Mouse (Mus musculus): ENCODE results near the gene Plg. TPM values are rescaled to one million over a fixed set of nuclear protein-coding genes. Genes with fewer than 3 reads are reported as not detected.

Plg gene
- total and polyA plus RNA-seq, 3 experiments = not detected

DNA sequence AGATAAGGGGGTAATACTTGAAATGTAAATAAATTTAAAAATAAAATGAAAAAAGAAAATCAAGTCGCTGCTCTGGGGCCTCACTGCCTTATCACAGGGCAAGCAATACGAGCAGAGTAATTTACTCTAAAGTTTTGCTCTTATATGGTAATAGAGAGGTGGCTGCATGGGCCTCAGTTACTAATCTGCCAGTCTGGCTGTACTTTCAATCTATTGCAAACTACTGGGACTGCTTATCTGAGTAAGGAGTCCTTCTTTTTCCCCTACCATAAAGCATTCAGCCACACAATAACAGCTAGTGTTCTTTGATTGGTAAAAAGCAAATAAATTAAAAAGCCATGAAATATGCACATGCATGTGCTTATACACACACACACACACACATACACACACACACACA lies 3.2 kb downstream of the Plg start:
- no peak for TF ChIP-seq MEF2A (IDR thresholded peaks at IDR 0.05; ENCODE audit: extremely low read depth, insufficient replicate concordance, low read depth, low read length, poor library complexity, severe bottlenecking)
- no peak for TF ChIP-seq ZMIZ1 (IDR thresholded peaks at IDR 0.05; ENCODE audit: low read depth, low read length)
- no peak for TF ChIP-seq POLR2A (IDR thresholded peaks at IDR 0.05; ENCODE audit: control insufficient read depth in 1 of 2, insufficient read depth in 1 of 2, low read depth in 1 of 2, low read length in 2 of 2, poor library complexity in 1 of 2)
- TF ChIP-seq KAT2A (conservative IDR thresholded peaks at IDR 0.05; ENCODE audit: low read depth, low read length) = no peak
- no peak for TF ChIP-seq ZNF384 (IDR thresholded peaks at IDR 0.05; ENCODE audit: low read depth, low read length)
- TF ChIP-seq MYB (IDR thresholded peaks at IDR 0.05; ENCODE audit: low read depth, low read length) = no peak
- no peak for TF ChIP-seq ETS1 (IDR thresholded peaks at IDR 0.05; ENCODE audit: low read depth, low read length)
- TF ChIP-seq CHD2 (IDR thresholded peaks at IDR 0.05; ENCODE audit: low read length) = no peak
- TF ChIP-seq GABPA (IDR thresholded peaks at IDR 0.05; ENCODE audit: low read depth, low read length) = no peak
- TF ChIP-seq SIN3A (IDR thresholded peaks at IDR 0.05; ENCODE audit: low read length) = no peak
- no peak for TF ChIP-seq TBP (IDR thresholded peaks at IDR 0.05; ENCODE audit: low read depth, low read length)
- no peak for TF ChIP-seq NRF1 (IDR thresholded peaks at IDR 0.05; ENCODE audit: insufficient read depth, low read depth, low read length, poor library complexity, severe bottlenecking)
- TF ChIP-seq CTCF (IDR thresholded peaks at IDR 0.05 in 2 of 3, conservative IDR thresholded peaks at IDR 0.05 in 1 of 3; ENCODE audit: control insufficient read depth in 1 of 3, insufficient read depth in 1 of 3, low read depth in 2 of 3, low read length in 3 of 3, poor library complexity in 1 of 3, severe bottlenecking in 1 of 3) = no peak
- Histone ChIP-seq H3K4me1 (ENCODE audit: control insufficient read depth in 1 of 2, insufficient read depth in 2 of 2, low read length in 2 of 2) (no peaks in the 10 kb centered on the region), H3K4me3 (ENCODE audit: control insufficient read depth in 1 of 2, insufficient read depth in 1 of 2, low read depth in 2 of 2, low read length in 2 of 2) (no peak overlapping the region), H3K9ac (ENCODE audit: control insufficient read depth, low read depth, low read length, poor library complexity, severe bottlenecking) (no peak overlapping the region), H3K27ac (ENCODE audit: control insufficient read depth, low read depth, low read length) (no peak overlapping the region), H3K79me2 (ENCODE audit: control insufficient read depth, insufficient read depth, low read length, poor library complexity) (no peaks in the 10 kb centered on the region), H3K36me3 (ENCODE audit: control insufficient read depth in 1 of 2, insufficient read depth in 2 of 2, low read length in 2 of 2) (no peaks in the 10 kb centered on the region), H3K27me3 (ENCODE audit: control insufficient read depth in 1 of 2, insufficient read depth in 2 of 2, low read length in 2 of 2) (no peaks in the 10 kb centered on the region; a peak in 1 of 4 replicates), H3K9me3 (replicated peaks; ENCODE audit: insufficient read depth, low read length) (no peaks in the 10 kb centered on the region)
- no peak for DNase-seq (ENCODE audit: low read depth, low spot score)

DNA sequence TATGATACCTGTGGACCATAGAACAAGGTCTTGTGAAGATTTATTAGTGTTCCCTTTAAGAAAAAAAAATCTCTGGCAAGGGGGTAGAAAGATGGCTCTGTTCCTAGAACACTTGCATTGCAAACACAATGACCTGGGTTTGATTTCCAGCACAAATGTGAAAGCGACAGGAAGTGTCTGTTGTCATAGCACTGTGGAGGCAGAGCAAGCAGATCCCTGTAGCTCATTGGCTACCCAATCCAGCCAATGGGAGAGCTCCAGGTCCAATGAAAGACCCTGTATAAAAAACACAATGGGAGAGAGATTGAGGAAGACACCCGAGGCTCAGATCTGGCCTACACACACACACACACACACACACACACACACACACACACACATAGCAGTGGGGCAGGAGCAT lies 4.1 kb downstream of the Plg start:
- no peaks in the 10 kb centered on the region for H3K36me3 ChIP-seq (ENCODE audit: control insufficient read depth in 1 of 2, insufficient read depth in 2 of 2, low read length in 2 of 2)
- H3K27ac ChIP-seq (ENCODE audit: control insufficient read depth, low read depth, low read length) = no peak overlapping the region
- H3K27me3 ChIP-seq (ENCODE audit: control insufficient read depth in 1 of 2, insufficient read depth in 2 of 2, low read length in 2 of 2) = no peaks in the 10 kb centered on the region; a peak in 2 of 4 replicates
- TF ChIP-seq ELF1 (IDR thresholded peaks at IDR 0.05; ENCODE audit: low read depth, low read length) (no peak), SIN3A (IDR thresholded peaks at IDR 0.05; ENCODE audit: low read length) (no peak), ETS1 (IDR thresholded peaks at IDR 0.05; ENCODE audit: low read depth, low read length) (no peak), GABPA (IDR thresholded peaks at IDR 0.05; ENCODE audit: low read depth, low read length) (no peak), MAZ (IDR thresholded peaks at IDR 0.05; ENCODE audit: low read depth, low read length) (no peak), USF2 (IDR thresholded peaks at IDR 0.05; ENCODE audit: borderline replicate concordance in 1 of 2, insufficient read depth in 1 of 2, low read depth in 1 of 2, low read length in 2 of 2) (no peak), POLR2AphosphoS2 (IDR thresholded peaks at IDR 0.05; ENCODE audit: low read length) (no peak), CTCF (IDR thresholded peaks at IDR 0.05 in 2 of 3, conservative IDR thresholded peaks at IDR 0.05 in 1 of 3; ENCODE audit: control insufficient read depth in 1 of 3, insufficient read depth in 1 of 3, low read depth in 2 of 3, low read length in 3 of 3, poor library complexity in 1 of 3, severe bottlenecking in 1 of 3) (no peak), MAX (IDR thresholded peaks at IDR 0.05; ENCODE audit: low read length) (no peak), MYB (IDR thresholded peaks at IDR 0.05; ENCODE audit: low read depth, low read length) (no peak)
- H3K4me1 ChIP-seq (ENCODE audit: control insufficient read depth in 1 of 2, insufficient read depth in 2 of 2, low read length in 2 of 2) = no peaks in the 10 kb centered on the region
- no peaks in the 10 kb centered on the region for H3K9me3 ChIP-seq (replicated peaks; ENCODE audit: insufficient read depth, low read length)
- H3K79me2 ChIP-seq (ENCODE audit: control insufficient read depth, insufficient read depth, low read length, poor library complexity) = no peaks in the 10 kb centered on the region
- H3K9ac ChIP-seq (ENCODE audit: control insufficient read depth, low read depth, low read length, poor library complexity, severe bottlenecking) = no peak overlapping the region
- peak; percentile 21 for DNase-seq (ENCODE audit: low read depth, low spot score)
- no peak overlapping the region for H3K4me3 ChIP-seq (ENCODE audit: control insufficient read depth in 1 of 2, insufficient read depth in 1 of 2, low read depth in 2 of 2, low read length in 2 of 2)

All from MEL (cell line).